Mouse (Mus musculus) left cerebral cortex, adult 11 months (tissue): ENCODE measurements around the gene Gm884.

ENCODE experiments used
- DNase-seq: peaks from one replicate; pipeline ENCODE4 v3.0.0; 2022; ENCODE audit warnings: low spot score

The Gm884 gene

DNA sequence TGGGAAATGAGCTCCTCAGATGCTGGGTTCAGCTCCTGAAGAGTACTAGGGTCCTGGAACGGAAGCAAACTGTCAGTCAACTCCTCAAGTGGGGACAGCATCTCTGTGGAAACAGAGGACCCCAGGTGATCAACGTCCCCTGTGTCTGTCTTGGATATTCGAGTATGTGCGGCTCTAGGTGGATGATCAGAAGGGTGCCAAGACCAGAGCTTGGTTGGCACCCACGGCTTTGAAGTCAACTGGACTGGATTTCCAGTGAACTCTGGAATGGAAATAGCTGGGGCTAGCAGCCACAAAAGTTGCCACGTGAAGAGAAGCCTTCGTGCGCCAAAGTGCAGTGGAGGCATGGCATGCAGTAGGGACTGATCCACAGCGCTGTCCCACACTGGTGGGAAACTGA, at the start of gene Gm884:
Gm884 (minus strand) TSS at position 101 of the 400 bp plus-strand sequence.
- DNase-seq, result no peak

DNA sequence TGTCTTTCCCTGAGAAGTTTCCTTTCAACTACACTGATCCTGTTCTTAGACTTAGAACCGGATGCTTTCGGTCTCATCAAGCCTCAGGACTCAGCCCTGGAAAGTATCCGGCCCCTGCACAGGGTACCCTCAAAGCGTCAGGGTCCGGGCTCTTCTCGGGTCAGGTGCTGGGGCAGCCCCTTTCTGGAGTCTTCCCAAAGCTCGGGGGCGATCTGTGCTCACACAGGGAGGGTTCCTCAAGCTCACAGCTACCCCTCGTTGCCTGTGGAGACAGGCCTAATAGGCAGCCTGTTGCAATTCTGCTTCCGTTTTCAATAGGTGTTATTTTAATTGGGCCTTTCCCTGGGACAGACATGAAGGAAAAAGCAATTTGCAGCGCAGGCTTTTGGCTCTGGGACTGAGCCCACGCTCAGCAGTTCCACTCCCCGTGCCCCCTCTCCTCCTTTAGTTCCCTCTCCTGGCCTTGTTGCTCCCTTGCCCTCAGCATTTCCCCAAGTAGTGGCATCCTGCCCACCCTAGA, 46.0 kb upstream of the Gm884 start:
- DNase-seq, result no peak

DNA sequence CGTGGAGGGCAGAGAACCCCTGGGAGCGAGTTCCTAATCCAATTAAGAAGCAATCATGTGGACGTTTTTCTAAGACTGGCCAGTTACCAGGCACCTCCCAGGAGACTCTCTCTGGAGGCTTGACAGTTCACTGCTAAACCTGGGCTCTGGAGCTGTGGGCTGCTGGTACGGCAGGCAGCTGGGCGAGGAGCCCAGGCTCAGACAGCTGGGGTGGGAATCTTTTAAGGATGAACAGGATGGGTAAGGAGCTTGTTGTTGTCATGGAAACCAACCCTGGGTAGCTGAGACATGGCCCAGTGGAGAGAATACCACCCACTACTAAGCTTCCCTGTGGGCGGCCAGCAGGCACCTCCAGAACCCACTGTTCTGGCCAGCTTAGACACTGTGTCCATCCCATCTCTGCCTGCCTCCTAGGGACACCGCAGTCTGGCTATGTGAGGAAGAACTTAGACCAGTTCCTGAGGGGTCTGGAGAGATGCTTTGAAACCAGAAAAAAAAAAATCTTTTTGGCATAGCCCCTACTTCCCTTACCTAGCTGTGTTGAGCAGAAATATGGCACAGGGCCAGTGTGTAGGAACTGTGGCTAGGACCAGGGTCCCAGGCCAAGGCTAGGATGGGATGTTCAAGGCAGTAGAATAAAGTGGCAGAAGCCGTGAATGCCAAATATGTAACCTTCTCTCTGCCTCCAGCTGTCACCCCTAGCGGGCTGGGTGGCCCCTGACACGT, 45.4 kb upstream of the Gm884 start:
- peak; percentile 89 for DNase-seq

DNA sequence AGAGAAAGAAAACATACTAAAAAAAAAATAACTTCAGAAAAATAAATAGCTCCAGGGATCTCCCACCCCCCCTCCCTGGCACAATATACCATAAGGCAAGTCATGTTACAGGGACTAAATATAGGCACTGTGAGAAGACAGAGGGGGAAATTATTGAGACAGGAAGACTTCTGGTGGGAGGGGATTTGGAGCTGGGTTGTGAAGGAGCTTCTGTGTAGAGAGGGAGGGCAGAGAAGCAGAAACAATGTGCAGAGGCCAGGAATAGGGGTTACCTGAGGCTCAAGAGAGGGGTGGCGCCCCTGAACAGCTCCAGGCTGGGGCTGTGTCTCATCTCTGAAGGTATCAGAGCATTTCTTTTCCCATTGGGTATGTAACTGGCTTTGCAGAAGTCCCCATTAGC, 44.8 kb upstream of the Gm884 start:
- DNase-seq, result peak; percentile 47

DNA sequence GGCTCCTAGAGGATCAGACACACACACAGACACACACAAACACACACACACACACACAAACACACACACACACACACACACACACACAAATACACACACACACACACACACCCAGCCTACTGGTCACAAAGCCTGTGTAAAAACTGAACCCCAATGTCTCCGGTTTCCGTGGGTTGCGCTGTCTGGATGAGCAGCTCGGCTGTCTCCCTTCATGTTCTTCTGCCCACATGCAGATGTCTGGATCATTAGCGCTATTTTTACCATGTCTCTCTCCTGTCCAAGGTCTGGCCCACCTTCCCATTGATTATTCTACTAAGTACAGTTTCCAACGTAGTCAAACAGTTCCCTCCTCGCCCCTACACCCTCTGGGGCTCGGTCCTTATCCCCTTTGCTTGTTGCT, 42.2 kb upstream of the Gm884 start:
- DNase-seq, result no peak

DNA sequence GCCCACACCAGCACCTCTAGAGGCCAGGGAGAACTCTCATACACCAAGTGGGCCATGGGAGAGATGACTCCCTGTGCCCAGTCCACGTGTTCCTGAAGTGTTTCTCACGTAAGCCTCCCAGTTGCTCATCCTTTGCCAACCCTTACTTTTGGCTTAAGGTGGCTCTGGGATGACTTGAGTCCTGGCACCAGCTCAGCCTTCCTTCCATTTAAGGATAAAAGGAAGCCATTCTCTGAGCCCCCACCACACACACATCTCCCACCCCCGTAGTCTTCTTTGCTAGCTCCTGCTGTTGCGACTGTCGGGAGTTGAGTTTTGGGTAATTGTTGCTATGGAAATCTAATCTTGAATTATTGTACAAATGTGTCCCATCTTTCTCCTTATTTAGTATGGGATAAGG, 41.6 kb upstream of the Gm884 start:
- peak; percentile 72 for DNase-seq

DNA sequence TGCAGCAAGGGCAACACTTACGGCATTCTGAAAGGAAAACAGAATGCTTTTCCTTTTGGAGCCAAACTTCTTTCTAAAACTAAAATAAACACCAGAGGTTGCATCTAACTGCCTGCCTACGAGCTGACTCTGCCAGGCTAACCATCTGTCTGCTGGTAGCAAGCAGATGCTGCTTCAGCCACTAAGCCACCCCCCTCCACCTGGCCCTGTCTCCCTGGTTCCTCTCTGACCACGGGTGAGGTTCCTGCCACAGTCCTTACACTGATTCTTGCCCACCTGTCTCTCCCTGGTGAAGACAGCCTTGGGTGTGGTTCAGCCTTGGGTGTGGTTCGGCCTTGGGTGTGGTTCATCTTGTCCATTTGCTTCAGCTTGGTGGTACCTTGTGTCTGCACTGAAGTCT, 40.9 kb upstream of the Gm884 start:
- DNase-seq, result peak; percentile 53

DNA sequence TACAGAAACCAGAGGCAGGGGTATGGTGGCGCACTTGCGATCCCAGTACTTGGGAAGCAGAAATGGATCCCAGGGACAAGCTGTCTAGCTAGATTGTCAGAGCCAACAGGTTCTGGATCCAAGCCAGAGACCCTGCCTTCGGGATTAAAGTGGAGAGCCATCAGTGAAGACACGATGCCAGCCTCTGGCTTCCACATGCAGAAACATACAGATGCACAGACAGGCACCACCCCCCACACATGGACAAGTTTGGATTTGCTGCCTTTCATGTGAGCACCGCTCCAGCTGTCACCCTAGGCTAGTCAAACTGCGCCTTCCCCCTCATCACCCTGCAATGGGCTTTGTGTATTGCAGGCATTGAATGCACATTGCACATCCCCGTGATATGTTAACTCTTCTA, 37.2 kb upstream of the Gm884 start:
- DNase-seq, result no peak

DNA sequence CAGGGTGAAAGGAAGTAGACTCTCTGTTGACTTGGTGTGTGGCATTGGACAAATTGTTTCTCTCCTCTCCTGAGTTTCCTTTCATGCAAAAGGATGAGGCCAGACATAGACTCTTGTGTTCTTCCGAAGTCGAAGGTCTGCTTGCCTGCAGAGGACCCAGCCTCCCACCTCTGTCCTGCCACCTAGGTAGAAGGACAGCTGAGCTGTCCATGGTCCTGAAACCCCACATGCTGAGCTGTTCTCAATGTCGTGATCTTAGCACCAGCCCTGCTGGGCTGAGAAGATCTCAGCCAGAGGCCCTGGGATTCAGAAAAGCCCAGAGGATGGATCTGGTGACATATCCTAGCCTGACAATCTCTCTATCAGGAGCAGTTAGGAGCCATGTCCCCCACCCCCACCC, 35.6 kb upstream of the Gm884 start:
- no peak for DNase-seq

DNA sequence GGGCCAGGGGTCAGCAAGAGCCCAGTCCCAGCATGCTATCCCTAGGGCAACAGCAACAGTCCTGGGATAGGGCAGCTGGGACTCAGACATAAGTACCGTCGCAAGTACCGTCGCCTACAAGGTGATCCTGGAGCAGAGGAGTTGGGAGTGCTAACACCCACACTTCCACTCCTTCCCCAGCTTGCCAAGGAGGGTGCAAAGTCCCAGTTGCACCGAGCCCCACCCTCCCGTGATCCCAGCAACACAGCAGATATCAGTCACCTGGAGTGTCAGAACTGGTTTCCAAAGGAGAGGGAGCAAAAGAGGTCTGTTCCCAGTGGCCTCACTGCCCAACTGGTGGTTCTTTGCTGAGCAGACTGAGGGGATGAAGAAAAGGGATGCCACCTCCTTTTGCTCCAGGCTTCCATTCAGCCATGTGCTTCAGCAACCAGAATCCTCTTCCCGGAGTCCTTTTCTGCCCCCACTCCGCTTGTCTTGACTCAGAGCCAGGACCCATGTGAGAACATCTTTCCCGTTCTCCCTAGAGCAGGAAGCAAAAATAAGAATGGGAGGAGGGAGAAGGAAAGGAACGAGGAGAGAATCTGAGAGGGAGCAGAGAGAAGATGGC, 32.5 kb upstream of the Gm884 start:
- peak; percentile 46 for DNase-seq

DNA sequence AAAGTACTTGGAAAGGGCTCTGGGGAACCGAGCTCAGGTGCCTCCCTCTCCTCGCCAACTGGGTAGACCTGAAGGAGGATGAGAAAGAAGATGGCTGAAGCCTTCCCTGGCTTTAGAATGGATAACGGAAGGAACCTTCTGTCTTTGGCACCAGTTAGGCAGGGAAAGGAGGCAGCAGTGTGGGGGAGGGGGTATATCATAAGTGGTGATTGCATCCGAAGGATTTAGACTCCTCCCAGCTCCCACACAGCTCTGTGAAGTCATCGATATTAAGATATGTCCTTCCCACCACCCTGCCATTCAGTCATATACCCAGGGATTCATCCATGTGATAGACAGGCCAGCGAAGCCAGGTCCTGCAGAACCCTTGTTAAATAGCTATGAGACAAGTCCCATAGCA, 30.5 kb upstream of the Gm884 start:
- DNase-seq, result peak; percentile 45

DNA sequence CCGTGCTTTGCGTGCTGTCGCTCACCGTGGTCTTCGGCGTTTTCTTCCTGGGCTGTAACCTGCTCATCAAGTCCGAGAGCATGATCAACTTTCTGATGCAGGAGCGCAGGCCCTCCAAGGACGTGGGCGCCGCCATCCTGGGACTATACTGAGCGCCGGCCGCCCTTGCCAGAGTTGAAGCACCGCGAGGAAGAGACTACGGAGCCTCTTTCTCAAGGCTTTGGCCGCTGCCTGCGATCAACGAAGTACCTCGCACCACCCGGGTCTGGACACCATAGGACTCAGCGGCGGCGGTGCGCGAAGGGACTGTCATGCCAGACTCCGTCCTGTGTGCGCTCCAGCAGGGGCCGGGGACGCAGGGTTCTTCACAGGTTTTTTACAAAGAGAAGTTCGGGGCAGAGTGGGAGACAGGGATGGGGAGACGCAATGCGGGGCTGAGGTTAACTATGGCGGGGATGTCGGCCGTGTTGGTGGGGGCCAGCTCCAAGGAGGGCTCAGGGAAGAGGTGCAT, 29.1 kb upstream of the Gm884 start:
- no peak for DNase-seq

DNA sequence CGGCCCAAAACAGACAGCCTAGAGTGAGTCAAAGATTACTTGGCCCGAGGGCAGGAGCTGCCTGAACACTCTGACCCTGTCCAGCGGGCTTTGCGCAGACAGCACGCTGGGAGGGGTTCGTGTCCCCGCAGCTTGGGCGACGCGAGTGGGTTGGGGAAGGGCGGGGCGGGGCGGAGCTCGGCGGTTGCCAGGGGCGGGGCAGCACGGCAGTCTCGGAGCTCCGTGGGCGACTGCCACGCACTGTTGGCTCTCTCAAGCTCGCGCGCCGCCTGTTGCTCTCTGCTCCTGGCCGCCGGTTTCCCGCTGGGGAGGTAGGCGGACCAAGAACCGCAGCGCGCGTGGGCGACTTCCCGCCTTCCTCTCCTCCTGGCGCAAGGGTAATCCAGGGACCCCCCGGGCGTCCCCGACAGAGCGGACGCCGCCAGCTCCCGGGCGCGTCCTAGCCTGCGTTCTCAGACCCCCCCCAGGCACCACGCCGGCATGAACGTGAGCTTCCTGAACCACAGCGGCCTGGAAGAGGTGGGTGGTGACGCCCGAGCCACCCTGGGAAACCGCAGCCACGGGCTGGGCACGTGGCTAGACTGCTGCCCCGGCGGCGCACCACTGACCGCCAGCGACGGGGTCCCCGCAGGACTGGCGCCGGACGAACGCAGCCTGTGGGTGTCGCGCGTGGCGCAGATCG, 28.5 kb upstream of the Gm884 start, which contains the start of gene Rprml:
Rprml (plus strand) TSS at position 270 of the 682 bp plus-strand sequence.
- DNase-seq, result peak; percentile 71

DNA sequence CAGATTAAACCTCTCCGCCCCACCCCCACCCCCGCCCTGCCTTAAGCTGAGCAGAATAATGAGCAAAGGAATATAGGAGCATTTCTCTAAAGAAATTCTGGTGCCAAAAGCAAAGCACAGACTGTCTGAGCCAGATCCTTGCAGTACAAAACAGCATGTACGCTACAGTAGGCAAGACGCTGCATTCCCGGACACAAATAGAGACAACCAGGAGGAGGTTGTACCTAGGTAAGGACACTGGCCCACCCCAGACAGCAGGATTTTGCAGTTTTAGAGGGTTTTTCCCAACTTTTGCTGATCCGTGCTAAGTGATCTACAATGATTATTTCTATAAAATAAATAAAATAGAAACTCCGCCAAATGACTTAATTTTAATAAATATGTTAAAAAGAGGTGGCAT, 27.7 kb upstream of the Gm884 start:
- DNase-seq, result no peak

DNA sequence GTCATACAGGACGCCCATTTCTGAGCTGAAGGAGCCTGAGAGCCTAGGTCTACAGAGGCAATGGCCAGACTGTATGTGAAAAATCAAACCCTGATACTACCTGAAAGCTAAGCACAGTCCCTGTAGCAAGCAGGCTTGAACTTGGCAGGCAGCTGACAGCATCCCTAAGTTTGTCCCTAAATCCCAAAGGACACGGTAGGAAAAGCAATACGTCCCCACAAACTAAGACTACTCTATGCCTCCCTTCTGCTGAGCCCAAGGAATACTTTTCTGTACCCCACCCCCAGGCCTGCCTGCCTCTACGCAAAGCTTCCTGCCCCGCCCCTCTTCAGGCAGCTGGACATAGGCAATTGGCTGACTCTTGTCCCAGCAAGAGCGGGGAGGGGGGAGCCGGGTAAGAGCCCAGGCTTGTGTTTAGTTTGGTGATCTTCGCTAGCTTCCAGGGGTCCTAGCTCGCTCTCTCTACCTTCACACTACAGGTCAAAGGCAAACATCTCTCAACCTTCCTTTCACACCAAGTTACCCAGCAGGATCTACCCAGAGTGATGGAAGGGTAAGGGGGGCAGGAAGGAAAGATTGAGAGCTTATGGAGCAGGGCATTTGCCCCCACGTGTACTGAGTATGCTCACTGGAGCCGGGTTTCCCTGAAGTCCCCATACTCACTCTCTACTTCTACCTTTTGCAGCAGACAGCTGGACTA, 27.1 kb upstream of the Gm884 start:
- no peak for DNase-seq

DNA sequence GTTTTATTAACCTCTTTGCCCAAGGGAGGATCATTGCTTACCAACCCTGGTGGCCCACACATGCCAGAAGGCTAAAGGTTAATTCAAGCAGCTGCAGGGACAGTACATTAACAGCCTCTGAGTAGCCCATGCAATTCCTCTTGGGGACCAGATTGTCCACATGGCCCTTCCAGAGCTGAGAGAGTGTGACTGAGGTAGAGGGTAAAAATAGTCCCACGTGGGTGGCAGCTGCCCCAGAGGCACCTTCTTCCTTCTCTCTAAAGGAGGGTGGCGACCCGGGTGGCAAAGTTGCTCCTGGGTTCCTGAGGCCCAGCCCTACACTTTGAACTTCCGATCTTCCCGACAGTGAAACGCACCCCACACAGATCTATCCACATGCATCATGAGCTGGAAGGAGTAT, 25.4 kb upstream of the Gm884 start:
- no peak for DNase-seq

DNA sequence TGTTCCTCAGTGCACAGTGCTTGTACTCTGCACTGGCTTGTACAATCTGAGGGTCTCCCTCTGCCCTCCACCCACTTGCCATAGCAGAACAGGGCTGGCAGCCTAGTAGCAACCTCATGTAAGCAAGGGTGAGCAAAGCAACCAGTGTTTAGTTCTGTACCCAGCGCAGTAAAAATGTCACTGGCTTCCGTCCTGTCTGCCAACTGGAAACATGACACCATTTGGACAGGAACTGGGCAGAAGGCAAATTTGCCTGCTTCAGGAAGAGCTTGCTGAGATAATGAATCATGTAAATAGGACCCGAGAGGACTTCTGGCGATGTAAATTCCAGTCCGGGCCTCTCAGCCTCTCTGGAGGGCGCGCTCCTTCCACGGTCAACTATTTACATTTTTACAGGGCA, 24.8 kb upstream of the Gm884 start:
- no peak for DNase-seq

DNA sequence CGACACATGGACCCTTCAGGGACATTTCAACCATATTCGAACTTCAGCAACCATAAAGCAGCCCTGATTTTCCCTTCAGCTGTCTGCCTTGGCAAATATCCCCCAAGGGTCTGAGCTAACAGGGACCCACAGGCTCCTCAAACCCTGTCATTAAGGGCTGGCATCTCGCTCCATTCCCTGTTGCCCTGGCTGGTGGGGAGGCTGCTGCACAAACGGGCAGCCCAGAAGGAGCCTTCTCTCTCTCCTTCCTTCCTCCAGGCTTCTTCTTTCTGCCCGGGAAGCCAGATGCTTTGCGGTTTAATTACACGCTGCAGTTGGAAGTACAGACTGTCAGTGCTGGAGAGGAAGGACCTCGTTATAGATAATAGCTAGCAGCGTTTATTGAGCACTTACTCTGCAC, 22.3 kb upstream of the Gm884 start:
- no peak for DNase-seq

DNA sequence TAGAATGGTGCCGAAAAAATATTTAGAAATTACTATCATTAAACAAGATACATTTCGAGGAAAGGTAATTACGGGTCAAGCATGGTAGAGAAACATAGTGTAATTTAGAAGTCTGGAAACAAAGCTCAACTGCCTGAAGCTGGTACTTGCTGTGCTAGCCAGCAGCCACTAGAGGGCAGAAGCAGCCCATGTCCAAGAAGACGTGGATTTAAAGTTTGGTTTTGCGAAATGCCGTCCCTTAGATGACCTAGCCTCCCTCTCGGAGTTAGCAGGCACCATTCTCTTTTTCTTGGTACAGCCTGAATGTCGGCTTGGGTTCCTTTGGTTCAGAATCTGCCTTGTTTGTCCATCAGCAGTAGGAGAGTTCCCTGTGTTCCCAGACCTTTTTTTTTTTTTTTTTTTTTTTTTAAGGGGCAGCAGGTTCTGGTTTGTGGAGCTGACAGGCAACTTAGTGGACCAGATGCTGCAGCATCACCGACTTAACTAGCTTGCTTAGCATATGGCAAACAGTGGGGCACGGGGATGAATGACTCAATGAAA, 18.5 kb upstream of the Gm884 start:
- DNase-seq, result no peak

DNA sequence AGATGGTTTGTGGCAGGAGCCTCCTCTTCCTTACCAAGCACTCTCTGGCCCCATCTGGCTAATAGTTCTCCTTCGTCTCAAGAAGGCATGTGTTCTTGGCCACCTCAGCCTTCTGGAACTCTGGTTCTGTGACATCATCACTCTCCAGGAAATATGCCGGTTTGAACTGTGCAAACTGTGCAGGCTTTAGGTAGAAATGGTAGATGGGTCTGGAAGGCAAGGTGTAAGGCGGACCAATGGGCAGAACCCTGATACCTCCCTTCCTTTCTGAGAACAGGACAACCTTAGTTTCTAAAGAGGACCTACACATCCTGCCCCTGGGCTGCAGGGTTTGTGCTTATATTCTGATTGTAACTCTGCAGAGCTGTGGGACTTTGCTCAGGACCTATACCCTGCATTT, 17.9 kb upstream of the Gm884 start, which contains the start of gene Lyzl6:
Lyzl6 (minus strand) TSS at position 101 of the 400 bp plus-strand sequence.
- no peak for DNase-seq

DNA sequence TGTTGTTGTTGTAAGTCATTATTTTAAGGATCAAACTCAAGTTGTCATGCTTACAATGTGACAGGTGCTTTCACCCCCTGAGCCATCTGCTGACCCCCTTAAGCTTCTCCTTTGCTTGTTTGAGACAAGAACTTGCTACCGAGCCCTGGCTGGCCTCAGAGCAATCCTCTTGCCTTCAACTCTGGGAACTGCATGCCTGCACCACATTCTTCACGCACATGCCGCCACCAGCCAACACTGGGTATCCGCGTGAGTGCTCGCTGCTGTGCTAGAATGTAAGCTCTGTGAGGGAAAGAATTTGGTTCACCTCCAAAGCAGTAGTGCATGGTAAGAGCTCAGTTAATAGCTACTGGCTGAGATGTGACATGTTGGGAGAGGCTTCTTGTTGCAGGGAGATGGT, 15.3 kb upstream of the Gm884 start:
- DNase-seq, result no peak

DNA sequence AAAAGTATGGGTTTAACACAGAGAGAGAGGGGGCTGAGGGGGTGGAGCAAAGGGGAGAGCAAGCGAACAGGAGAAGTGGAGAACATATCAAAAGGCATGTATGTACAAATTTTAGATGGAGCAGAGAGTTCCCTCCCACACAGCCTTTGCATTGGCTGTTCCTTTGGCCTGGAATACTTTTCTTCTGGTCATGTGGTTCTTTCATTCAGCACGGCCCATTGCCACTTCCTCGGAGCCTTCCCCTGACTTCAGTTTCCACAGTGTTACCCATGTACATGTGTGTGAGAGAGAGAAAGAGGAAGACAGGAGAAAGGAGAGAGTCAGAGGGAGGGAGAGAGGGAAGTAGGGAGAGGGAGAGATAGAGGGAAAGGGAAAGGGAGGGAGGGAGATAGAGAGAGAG, 14.5 kb upstream of the Gm884 start:
- DNase-seq, result no peak
